Mouse (Mus musculus) C2C12 (cell line): ENCODE data around the gene Samd4. TPM values are rescaled to one million over a fixed set of nuclear protein-coding genes. Genes with fewer than 3 reads are reported as not detected.

Experiments used
- H3K27me3 ChIP-seq: one replicate; pipeline ENCODE4 v1.6.1; 2011; ENCODE audit not compliant: control insufficient read depth, insufficient read depth, insufficient read length
- H3K36me3 ChIP-seq: one replicate; pipeline ENCODE4 v1.6.1; 2011; ENCODE audit not compliant: control insufficient read depth, insufficient read depth
- H3K4me3 ChIP-seq: one replicate; pipeline ENCODE4 v1.5.1; 2011; ENCODE audit warnings: mild to moderate bottlenecking, control low read depth; ENCODE audit not compliant: poor library complexity, insufficient read depth, severe bottlenecking
- H3K79me2 ChIP-seq: one replicate; pipeline ENCODE4 v1.6.1; 2011; ENCODE audit not compliant: control insufficient read depth, insufficient read depth
- H3K79me3 ChIP-seq: one replicate; pipeline ENCODE4 v1.6.1; 2011; ENCODE audit warnings: low read depth, control low read depth
- H3ac ChIP-seq: one replicate; pipeline ENCODE3; 2011; ENCODE audit warnings: low read depth; ENCODE audit not compliant: control insufficient read depth, insufficient read length
- CEBPB ChIP-seq: IDR thresholded peaks from one replicate; pipeline ENCODE4 v1.6.1; 2011; ENCODE audit warnings: low read depth, mild to moderate bottlenecking, control low read depth, moderate library complexity
- CTCF ChIP-seq: IDR thresholded peaks from one replicate; pipeline ENCODE4 v1.5.1; 2011; ENCODE audit not compliant: control insufficient read depth, insufficient read depth, insufficient read length
- FOSL1 ChIP-seq: IDR thresholded peaks from one replicate; pipeline ENCODE4 v1.8.0; 2011; ENCODE audit warnings: mild to moderate bottlenecking, low read length; ENCODE audit not compliant: poor library complexity, insufficient read depth, severe bottlenecking
- MAX ChIP-seq: IDR thresholded peaks from one replicate; pipeline ENCODE4 v1.6.1; 2011; ENCODE audit warnings: mild to moderate bottlenecking, control low read depth
- MYOD1 ChIP-seq: IDR thresholded peaks from one replicate; pipeline ENCODE4 v1.6.1; 2011; ENCODE audit warnings: low read depth; ENCODE audit not compliant: control insufficient read depth, insufficient read length
- MYOG ChIP-seq: IDR thresholded peaks from one replicate; pipeline ENCODE4 v1.6.1; 2011; ENCODE audit not compliant: control insufficient read depth, insufficient read length; ENCODE audit errors: extremely low read depth
- USF1 ChIP-seq: IDR thresholded peaks from one replicate; pipeline ENCODE4 v1.6.1; 2011; ENCODE audit warnings: low read depth, mild to moderate bottlenecking, control low read depth, moderate library complexity
- polyA plus RNA-seq: library from polyadenylated mRNA; unstranded; fragments of >200 nt; fragmentation: generic; extraction: Trizol; gene quantifications from one replicate; pipeline ENCODE4 v1.2.1, GENCODE M21; 2012; ENCODE audit warnings: missing spikeins

The Samd4 gene
- polyA plus RNA-seq, 1 experiment = 9.9 TPM

DNA sequence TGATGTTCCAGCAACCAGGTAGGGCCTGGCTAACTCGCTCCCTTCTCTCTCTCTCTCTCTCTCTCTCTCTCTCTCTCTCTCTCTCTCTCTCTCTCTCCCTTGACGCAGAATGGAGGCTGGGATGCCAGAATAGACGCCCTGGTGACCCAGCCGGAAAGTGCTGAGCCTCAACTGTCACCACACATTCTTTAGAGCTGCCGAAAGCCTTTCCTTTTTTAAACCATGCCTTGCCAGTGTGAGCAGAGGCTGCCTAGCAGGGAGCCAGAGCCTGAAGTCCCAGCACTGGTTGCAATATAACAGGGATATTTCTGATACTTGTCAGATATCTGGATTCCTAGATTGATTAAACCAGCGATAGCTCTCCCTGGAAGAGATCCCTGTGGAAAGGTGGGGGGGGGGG is 206.5 kb downstream of the Samd4 start:
- no peak overlapping the region for H3K4me3 ChIP-seq
- H3ac ChIP-seq = no peak overlapping the region
- H3K36me3 ChIP-seq = peaks cover 51% of the 10 kb centered on the region
- no peaks in the 10 kb centered on the region for H3K79me3 ChIP-seq
- TF ChIP-seq MYOG (no peak), MYOD1 (no peak), MAX (no peak), FOSL1 (no peak), USF1 (no peak), CTCF (no peak), CEBPB (no peak)
- no peaks in the 10 kb centered on the region for H3K79me2 ChIP-seq
- H3K27me3 ChIP-seq = no peaks in the 10 kb centered on the region

DNA sequence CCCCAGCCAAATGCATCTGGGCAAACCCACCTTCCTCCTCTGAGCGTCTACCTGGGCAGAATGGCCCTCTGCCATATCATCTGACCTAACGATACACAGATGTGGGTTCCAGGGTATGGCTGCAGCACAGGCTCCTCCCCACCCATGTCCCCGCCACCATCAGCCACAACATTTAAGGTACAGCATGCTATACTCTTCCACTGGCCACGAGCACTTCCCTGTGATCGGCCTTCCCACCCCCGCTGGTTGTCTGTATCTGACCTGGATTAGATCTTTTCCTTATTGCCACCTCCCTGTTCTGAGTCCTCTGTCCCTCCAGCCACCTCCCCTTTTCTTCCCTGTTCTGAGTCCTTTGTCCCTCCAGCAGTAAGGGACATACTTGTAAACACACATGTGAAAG is 209.3 kb downstream of the Samd4 start:
- no peaks in the 10 kb centered on the region for H3K27me3 ChIP-seq
- TF ChIP-seq MYOD1 (no peak), USF1 (no peak), FOSL1 (no peak), CEBPB (no peak), MAX (no peak), CTCF (no peak), MYOG (no peak)
- no peaks in the 10 kb centered on the region for H3K79me3 ChIP-seq
- H3K79me2 ChIP-seq = no peaks in the 10 kb centered on the region
- no peak overlapping the region for H3K4me3 ChIP-seq
- no peak overlapping the region for H3ac ChIP-seq
- H3K36me3 ChIP-seq = peaks cover 51% of the 10 kb centered on the region

DNA sequence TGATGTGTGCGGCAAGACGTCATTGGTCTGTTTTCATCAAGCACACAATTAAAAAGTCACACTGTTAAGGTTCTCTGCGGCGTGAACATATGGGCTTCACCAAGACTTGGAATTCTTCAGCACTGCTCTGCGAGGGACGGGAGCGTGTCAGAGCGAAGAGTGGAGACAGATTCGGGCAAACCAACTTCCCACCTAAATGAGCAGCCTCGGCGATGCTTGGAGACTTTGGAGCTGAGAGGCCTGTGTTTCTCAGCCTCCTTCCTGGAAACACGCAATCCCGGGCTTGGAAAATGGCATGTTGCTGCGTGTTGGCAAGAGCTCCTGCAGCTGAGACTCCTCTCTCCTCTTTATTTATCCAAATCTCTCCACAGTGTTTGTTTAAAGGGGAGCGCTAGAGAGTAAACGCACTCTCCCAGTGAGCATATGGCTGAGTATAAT is 210.7 kb downstream of the Samd4 start:
- no peaks in the 10 kb centered on the region for H3K79me3 ChIP-seq
- peaks cover 46% of the 10 kb centered on the region for H3K36me3 ChIP-seq
- no peak for TF ChIP-seq CEBPB
- TF ChIP-seq CTCF = no peak
- no peak for TF ChIP-seq MYOG
- TF ChIP-seq FOSL1 = no peak
- no peak for TF ChIP-seq MYOD1
- TF ChIP-seq USF1 = no peak
- no peak for TF ChIP-seq MAX
- no peaks in the 10 kb centered on the region for H3K27me3 ChIP-seq
- H3ac ChIP-seq = no peak overlapping the region
- no peaks in the 10 kb centered on the region for H3K79me2 ChIP-seq
- no peak overlapping the region for H3K4me3 ChIP-seq

DNA sequence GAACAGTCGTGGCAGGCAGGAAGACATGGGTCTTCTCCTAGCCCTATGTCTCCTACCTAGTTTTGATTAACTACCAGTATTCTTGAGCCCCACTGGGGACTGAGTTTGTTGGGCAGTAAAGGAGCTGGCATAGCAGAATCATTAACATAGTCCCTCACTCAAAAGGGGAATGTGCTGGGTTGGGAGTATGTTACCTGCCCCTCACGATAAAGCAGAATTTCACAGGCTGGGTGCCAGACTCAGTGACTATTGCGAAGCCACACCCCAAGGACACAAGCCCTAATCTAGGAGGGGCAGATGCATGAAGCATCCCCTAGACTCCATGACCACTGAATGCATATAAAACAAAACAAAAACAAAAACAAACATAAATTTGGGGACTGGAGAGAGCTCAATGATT is 212.4 kb downstream of the Samd4 start:
- no peaks in the 10 kb centered on the region for H3K79me3 ChIP-seq
- H3ac ChIP-seq = no peak overlapping the region
- H3K79me2 ChIP-seq = no peaks in the 10 kb centered on the region
- no peaks in the 10 kb centered on the region for H3K27me3 ChIP-seq
- no peak overlapping the region for H3K4me3 ChIP-seq
- peaks cover 37% of the 10 kb centered on the region for H3K36me3 ChIP-seq
- TF ChIP-seq USF1 (no peak), MYOG (no peak), MYOD1 (no peak), FOSL1 (no peak)

DNA sequence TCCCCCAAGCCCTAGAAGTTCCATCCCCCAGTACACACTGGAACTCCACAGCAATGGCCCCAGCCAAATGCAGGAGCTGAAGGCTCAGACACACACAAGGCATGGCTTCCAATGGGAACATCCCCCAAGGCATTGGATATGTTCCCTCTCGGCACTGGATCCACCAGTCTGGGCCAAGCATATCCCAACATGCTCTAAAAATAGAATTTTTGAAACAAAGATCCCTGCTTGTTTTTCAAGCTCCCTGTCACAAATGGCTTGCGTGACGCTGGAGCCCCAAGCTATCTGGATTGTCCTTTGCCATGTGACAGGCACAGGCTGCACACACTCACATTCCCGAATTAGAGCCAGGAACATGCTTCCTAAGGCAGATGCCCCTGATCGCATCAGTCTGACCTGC is 213.7 kb downstream of the Samd4 start:
- TF ChIP-seq CEBPB = no peak
- TF ChIP-seq CTCF = no peak
- no peak for TF ChIP-seq FOSL1
- no peak for TF ChIP-seq MYOD1
- TF ChIP-seq MYOG = no peak
- no peak for TF ChIP-seq USF1
- no peak for TF ChIP-seq MAX
- Histone ChIP-seq H3K36me3 (peaks cover 32% of the 10 kb centered on the region), H3K27me3 (no peaks in the 10 kb centered on the region), H3K79me2 (no peaks in the 10 kb centered on the region), H3ac (no peak overlapping the region), H3K79me3 (no peaks in the 10 kb centered on the region), H3K4me3 (no peak overlapping the region)

DNA sequence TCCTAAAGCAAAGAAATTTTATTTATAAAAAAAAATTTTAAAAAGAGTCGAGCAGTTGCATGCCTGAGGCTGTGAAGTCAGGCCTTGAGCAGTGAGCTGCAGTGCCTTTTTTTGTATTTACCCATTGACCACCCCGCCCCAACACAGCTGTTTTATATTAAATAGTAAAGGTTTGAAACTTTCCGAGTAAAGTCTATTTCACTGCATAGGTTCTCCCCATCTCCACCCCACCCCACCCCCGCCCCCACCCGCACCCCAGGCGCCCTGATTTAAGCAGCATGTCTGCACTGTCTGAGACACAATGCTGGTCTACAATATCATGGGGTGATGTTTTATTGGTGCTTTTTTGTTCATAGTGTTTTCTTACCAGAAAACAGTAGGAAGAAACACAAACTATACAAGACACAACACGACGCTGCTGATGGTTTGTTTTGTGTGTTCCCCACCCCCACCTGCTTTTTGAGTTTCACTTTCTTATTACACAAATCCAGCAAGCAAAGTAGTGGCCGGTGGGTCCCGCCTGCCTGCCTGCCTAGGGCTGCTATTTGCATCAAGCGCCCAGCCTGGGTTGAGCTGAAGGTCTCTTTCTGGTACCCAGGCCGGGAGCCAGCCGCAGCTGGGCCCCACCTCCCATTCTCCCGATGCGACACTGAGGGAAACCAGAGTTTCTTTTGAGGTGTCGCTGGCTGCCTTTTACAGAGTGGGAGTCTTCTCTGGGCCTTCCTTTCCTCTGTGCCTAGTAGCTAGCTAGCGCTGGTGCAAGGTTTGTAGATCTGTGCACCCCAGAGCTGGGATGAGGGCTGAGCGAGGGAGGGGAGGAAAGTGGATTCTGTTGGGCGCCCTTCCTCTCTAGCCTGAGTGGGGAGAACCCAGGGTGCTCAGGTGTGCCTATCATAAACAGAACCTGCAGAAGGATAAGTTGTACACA is 221.9 kb downstream of the Samd4 start:
- TF ChIP-seq FOSL1 (no peak), CEBPB (no peak), MYOG (no peak), MAX (no peak), CTCF (no peak), USF1 (no peak), MYOD1 (no peak)
- no peaks in the 10 kb centered on the region for H3K79me3 ChIP-seq

More for the DNA sequence above, 221.9 kb downstream of the Samd4 start:
- peaks cover 8% of the 10 kb centered on the region for H3K36me3 ChIP-seq
- H3K79me2 ChIP-seq = no peaks in the 10 kb centered on the region
- H3K27me3 ChIP-seq = no peaks in the 10 kb centered on the region
- H3K4me3 ChIP-seq = no peak overlapping the region
- no peak overlapping the region for H3ac ChIP-seq
